Mouse (Mus musculus) lung, postnatal 10 days (tissue): Measurements from ENCODE around the gene Gckr.
A peak's percentile ranks its signal among the peaks of the same experiment; 100 is the strongest.
"Not testable (repeated sequence)": the region's sequence is repeated elsewhere in the genome, so short reads cannot be mapped to it uniquely, and the experiment has no call there.

Experiments
- DNase-seq: peaks from one replicate; pipeline ENCODE4 v3.0.0; 2021

The Gckr gene

GRCm38 (mm10) chr5:31295606-31296141 lies 1.6 kb upstream of the Gckr start, which contains the start of gene Fndc4:
Gene Fndc4 (minus strand): TSS chr5:31296080.
- DNase-seq, result peak; percentile 43

- DNase-seq, result no peak
These were observed 738 bp downstream of the Gckr start for GRCm38 (mm10) chr5:31297981-31298380.

GRCm38 (mm10) chr5:31298486-31298885 lies 1.2 kb downstream of the Gckr start:
- DNase-seq, result no peak

GRCm38 (mm10) chr5:31301866-31302265 lies 4.6 kb downstream of the Gckr start:
- DNase-seq, result no peak

GRCm38 (mm10) chr5:31303093-31303492 lies 5.8 kb downstream of the Gckr start:
- DNase-seq, result no peak

- DNase-seq, result no peak
These were observed 15.6 kb downstream of the Gckr start for GRCm38 (mm10) chr5:31312806-31313205.

GRCm38 (mm10) chr5:31322776-31323175 lies 25.5 kb downstream of the Gckr start:
- DNase-seq, result no peak

- no peak for DNase-seq
These were observed 26.8 kb downstream of the Gckr start for GRCm38 (mm10) chr5:31324085-31324484.

DNA sequence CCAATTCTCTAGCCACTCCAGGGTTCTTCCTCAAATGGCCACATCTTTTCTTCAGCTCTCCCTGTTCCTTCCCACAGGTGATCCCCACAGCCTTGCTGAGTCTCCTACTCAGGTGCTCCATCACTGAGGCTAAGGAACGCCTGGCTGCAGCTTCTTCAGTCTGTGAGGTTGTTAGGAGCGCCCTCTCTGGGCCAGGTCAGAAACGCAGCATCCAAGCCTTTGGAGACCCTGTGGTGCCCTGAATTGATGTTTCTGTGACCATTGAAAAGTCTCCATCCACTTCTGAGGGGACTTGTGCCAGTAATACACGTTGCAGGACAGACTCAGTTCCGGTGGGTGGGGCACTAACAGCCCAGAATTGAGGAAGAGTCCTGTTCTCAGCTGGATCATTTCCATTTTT lies 29.6 kb downstream of the Gckr start:
- no peak for DNase-seq

GRCm38 (mm10) chr5:31328255-31328654 lies 31.0 kb downstream of the Gckr start:
- peak; percentile 75 for DNase-seq

- DNase-seq, result not testable (repeated sequence)
These were observed 60.3 kb downstream of the Gckr start for GRCm38 (mm10) chr5:31357586-31357985.

- DNase-seq, result no peak
These were observed 63.7 kb downstream of the Gckr start for GRCm38 (mm10) chr5:31360955-31361354.
